Mouse (Mus musculus) embryonic facial prominence, embryonic 15.5 days (tissue): ENCODE data around the gene Ss18l1. TPM values are rescaled to one million over a fixed set of nuclear protein-coding genes. Genes with fewer than 3 reads are reported as not detected.

Experiments used
- ATAC-seq: fragments of 200-750 bp; cut with Nextera tagmentation; 2 replicates; pipeline ENCODE4 v1.8.0; 2017; ENCODE audit warnings: low read depth, moderate TSS enrichment; ENCODE audit not compliant: insufficient number of reproducible peaks, low FRiP score, low TSS enrichment
- H3K27ac ChIP-seq: fragments of 300-500 bp; sonication (generic); replicated peaks from 2 replicates; pipeline ENCODE4 v1.5.1; 2015; ENCODE audit warnings: mild to moderate bottlenecking, inconsistent platforms
- H3K27me3 ChIP-seq: fragments of 300-500 bp; sonication (generic); 2 replicates; pipeline ENCODE4 v1.6.1; 2015; ENCODE audit warnings: inconsistent platforms
- H3K36me3 ChIP-seq: fragments of 300-500 bp; sonication (generic); 2 replicates; pipeline ENCODE4 v1.6.1; 2015; ENCODE audit warnings: mild to moderate bottlenecking, inconsistent platforms
- H3K4me1 ChIP-seq: fragments of 300-500 bp; sonication (generic); 2 replicates; pipeline ENCODE4 v1.6.1; 2015; ENCODE audit warnings: inconsistent platforms
- H3K4me2 ChIP-seq: fragments of 300-500 bp; sonication (generic); replicated peaks from 2 replicates; pipeline ENCODE4 v1.6.1; 2015; ENCODE audit warnings: mild to moderate bottlenecking, inconsistent platforms
- H3K4me3 ChIP-seq: fragments of 300-500 bp; sonication (generic); replicated peaks from 2 replicates; pipeline ENCODE4 v1.5.1; 2015; ENCODE audit warnings: mild to moderate bottlenecking, inconsistent platforms
- H3K9ac ChIP-seq: fragments of 300-500 bp; sonication (generic); 2 replicates; pipeline ENCODE4 v1.6.1; 2015; ENCODE audit warnings: inconsistent platforms
- H3K9me3 ChIP-seq: fragments of 300-500 bp; sonication (generic); replicated peaks from 2 replicates; pipeline ENCODE4 v1.6.1; 2016; ENCODE audit warnings: inconsistent platforms
- WGBS: fragments of 180-500 bp; shearing (Covaris S2); methylation state at CpG from one replicate; pipeline ENCODE4 v1.1.7; 2015; 5-methylcytosine and 5-hydroxymethylcytosine counted together
- polyA plus RNA-seq: library from polyadenylated mRNA; unstranded; fragments of >200 nt; fragmentation: Nextera tagmentation; extraction: Ambion mirVana; gene quantifications from 2 replicates; pipeline ENCODE4 v1.2.1, GENCODE M21; 2015

Ss18l1 gene
- polyA plus RNA-seq, 1 experiment from 2014 or later, result 6.1 TPM

- no peak overlapping the region for H3K4me3 ChIP-seq
- peaks cover 40% of the 10 kb centered on the region for H3K27me3 ChIP-seq
- no peak for ATAC-seq
- no peaks in the 10 kb centered on the region for H3K9me3 ChIP-seq
- no peak overlapping the region for H3K9ac ChIP-seq
- WGBS, result 65% methylated on average over 4 of the region's 4 CpGs
- no peak overlapping the region for H3K4me2 ChIP-seq
- no peaks in the 10 kb centered on the region for H3K36me3 ChIP-seq
- H3K4me1 ChIP-seq, result peaks cover 21% of the 10 kb centered on the region
- H3K27ac ChIP-seq, result no peak overlapping the region
Observed at GRCm38 (mm10) chr2:180107081-180107480, 64.8 kb downstream of the Ss18l1 start.

DNA sequence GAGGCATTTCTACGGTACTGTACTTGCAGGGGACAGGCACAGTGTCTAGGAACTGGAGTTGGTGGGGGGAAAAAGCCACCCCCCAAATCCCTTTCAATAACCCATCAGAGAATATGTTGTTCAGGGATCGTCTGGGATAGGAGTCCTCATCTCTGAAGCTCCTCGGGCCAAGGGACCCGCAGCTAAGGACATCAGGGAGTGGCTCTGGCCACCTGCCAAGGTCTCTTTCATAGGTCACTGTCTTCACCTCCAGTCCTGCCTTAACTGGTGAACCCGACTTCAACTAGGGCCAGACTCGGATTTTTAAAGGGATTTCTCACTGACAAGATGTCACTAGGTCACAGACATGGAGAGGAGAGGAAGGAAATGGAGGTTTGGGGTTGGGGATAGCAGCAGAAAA is 66.0 kb downstream of the Ss18l1 start:
- Histone ChIP-seq H3K27ac (no peak overlapping the region), H3K9ac (no peak overlapping the region), H3K36me3 (no peaks in the 10 kb centered on the region), H3K27me3 (peaks cover 30% of the 10 kb centered on the region), H3K4me1 (peaks cover 15% of the 10 kb centered on the region), H3K4me2 (no peak overlapping the region), H3K4me3 (no peak overlapping the region), H3K9me3 (no peaks in the 10 kb centered on the region)
- 60% methylated on average over 6 of the region's 6 CpGs for WGBS
- no peak for ATAC-seq

GRCm38 (mm10) chr2:180113909-180114890 is 71.9 kb downstream of the Ss18l1 start:
- 45% methylated on average over 17 of the region's 17 CpGs for WGBS
- Histone ChIP-seq H3K4me1 (peaks cover 42% of the 10 kb centered on the region), H3K27me3 (peaks cover 2% of the 10 kb centered on the region; the same call in 1 of the 2 replicates), H3K4me3 (no peak overlapping the region), H3K9me3 (no peaks in the 10 kb centered on the region), H3K9ac (no peak overlapping the region), H3K4me2 (no peak overlapping the region), H3K36me3 (no peaks in the 10 kb centered on the region), H3K27ac (no peak overlapping the region; the same call in 1 of the 2 replicates)
- ATAC-seq, result no peak

DNA sequence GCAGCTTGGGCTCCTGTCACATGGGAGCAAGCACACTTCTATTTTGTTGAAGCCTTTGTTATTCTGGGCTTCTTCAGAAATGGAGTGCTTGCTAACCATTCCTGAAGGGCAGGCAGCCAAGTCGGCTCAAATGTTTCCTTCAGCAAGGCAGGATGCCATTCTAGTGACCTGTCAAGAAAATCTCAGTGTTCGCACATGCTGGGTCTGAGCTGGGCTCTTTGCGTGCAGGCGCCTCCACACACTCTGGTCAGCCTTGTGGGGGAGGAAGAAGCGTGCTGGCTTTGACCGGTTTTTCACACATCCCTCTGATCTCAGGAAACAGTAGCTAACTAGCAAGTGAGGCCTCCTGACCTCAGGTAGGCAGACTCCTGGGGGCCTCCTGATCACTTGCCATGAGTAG is 73.0 kb downstream of the Ss18l1 start:
- Histone ChIP-seq H3K9ac (no peak overlapping the region), H3K9me3 (no peaks in the 10 kb centered on the region), H3K4me2 (no peak overlapping the region), H3K27ac (peak overlapping the region; percentile 8; the same call in 1 of the 2 replicates), H3K27me3 (peaks cover 2% of the 10 kb centered on the region; the same call in 1 of the 2 replicates), H3K36me3 (no peaks in the 10 kb centered on the region), H3K4me1 (peaks cover 48% of the 10 kb centered on the region), H3K4me3 (no peak overlapping the region)
- ATAC-seq, result no peak
- WGBS, result 52% methylated on average over 6 of the region's 6 CpGs

- Histone ChIP-seq H3K4me1 (peaks cover 53% of the 10 kb centered on the region), H3K27me3 (peaks cover 2% of the 10 kb centered on the region; the same call in 1 of the 2 replicates), H3K4me3 (no peak overlapping the region), H3K27ac (no peak overlapping the region), H3K36me3 (0 out of 2 replicates have a peak, but pooled peaks cover 2% of the 10 kb centered on the region), H3K4me2 (no peak overlapping the region), H3K9me3 (no peaks in the 10 kb centered on the region), H3K9ac (no peak overlapping the region)
- ATAC-seq, result no peak
- 61% methylated on average over 10 of the region's 10 CpGs for WGBS
Observed at GRCm38 (mm10) chr2:180116081-180116493, 73.8 kb downstream of the Ss18l1 start.

DNA sequence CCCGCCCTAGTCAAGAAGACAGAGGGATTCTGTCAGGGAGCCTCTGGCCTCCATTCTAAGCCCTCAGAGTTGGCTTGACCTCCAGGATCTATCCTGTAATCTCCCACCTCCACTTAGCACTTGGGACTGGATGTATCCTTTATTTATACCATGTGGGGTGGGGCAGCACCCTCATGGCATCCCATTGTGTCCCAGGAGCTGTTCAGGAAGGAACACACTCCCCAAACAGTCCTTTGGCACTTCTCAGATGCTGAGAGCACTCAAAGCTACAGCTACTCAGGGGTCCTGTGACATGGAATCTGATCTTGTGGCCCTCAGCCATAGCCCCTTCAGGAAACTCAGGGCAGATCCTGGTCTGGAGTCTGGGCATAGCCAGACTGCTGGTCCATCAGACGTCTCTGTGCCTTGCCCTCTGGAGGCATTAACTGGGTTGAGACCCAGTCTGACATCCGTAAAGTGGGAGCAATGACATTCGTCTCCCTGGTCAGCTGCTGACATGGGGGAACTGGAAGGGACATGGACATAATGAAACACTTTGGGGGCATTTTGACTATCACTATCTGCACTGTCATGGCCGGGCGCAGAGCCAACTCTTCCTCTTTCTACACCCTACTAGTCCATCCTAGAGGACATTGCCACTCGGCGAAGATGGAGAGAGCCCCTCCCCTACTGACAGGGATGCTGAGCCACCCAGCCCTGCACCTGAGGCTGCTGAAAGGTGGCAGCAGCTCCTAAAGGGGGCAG is 74.6 kb downstream of the Ss18l1 start:
- Histone ChIP-seq H3K27ac (no peak overlapping the region; the same call in 1 of the 2 replicates), H3K9me3 (no peaks in the 10 kb centered on the region), H3K27me3 (peaks cover 2% of the 10 kb centered on the region; the same call in 1 of the 2 replicates), H3K4me2 (no peak overlapping the region), H3K4me1 (peaks cover 54% of the 10 kb centered on the region), H3K4me3 (no peak overlapping the region), H3K36me3 (0 out of 2 replicates have a peak, but pooled peaks cover 5% of the 10 kb centered on the region), H3K9ac (no peak overlapping the region)
- 68% methylated on average over 8 of the region's 8 CpGs for WGBS
- ATAC-seq, result no peak

- Histone ChIP-seq H3K27ac (no peak overlapping the region; the same call in 1 of the 2 replicates), H3K4me2 (peak overlapping the region; percentile 87; the same call in 1 of the 2 replicates), H3K4me3 (no peak overlapping the region), H3K4me1 (peaks cover 54% of the 10 kb centered on the region), H3K27me3 (peaks cover 1% of the 10 kb centered on the region; the same call in 1 of the 2 replicates), H3K36me3 (0 out of 2 replicates have a peak, but pooled peaks cover 5% of the 10 kb centered on the region), H3K9ac (no peak overlapping the region), H3K9me3 (no peaks in the 10 kb centered on the region)
- no peak for ATAC-seq
- 8% methylated on average over 13 of the region's 13 CpGs for WGBS
Observed at GRCm38 (mm10) chr2:180117485-180118194, 75.3 kb downstream of the Ss18l1 start.

DNA sequence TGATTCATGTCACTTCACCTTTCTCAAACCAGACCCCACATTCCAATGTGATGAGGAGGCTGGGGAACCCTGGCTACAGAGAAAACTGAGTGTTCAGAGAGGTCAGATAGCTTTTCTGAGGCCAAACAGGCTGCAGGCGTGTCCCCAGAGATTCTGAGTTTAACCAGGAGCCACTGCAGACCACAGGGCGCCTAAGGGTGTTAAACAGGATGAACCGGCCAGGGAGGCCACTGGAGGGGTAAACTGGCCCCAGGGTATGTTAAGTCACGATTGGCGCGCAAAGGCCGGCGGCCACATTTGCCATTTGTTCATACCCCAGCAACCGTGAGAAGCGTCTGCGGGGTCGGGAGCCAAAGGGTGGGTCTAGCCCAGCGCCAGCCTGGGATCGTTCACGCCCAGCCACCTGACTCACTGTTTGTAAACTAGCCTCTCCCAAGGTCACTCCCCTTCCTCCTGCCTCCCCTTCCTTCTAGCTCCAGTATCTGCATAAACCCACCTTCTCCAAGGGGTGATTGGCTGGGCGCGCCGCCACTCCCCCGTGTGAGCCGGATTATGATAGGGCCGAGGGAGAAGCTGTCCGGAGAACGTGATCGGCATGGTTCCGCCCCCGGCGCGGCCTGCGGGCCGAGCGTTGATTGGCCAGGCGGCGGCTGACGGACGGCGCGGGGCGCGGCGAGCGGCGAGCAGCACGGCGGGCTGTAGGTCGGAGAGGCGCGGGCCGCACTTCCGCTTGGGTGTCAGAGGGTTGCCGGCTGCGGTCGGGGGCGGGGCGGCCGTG is 76.5 kb downstream of the Ss18l1 start, which contains the start of gene Osbpl2:
Gene Osbpl2, plus strand, starts transcription at position 646 of the 778 bp plus-strand sequence.
- Histone ChIP-seq H3K4me2 (peak within 1 kb of the TSS; percentile 87), H3K36me3 (0 out of 2 replicates have a peak, but pooled peaks cover 8% of the 10 kb centered on the region), H3K4me3 (peak within 1 kb of the TSS; percentile 92), H3K27ac (peak within 1 kb of the TSS; percentile 78), H3K27me3 (no peaks in the 10 kb centered on the region), H3K9me3 (no peaks in the 10 kb centered on the region), H3K4me1 (peaks cover 54% of the 10 kb centered on the region), H3K9ac (peak within 1 kb of the TSS; percentile 84)
- WGBS, result under 1% methylated on average over 54 of the region's 55 CpGs
- peak; percentile 99 for ATAC-seq
